Mouse (Mus musculus) heart, embryonic 11.5 days (tissue): ENCODE results near the gene Plxna4. TPM values are rescaled to one million over a fixed set of nuclear protein-coding genes. Genes with fewer than 3 reads are reported as not detected.
"Not testable (repeated sequence)": the region's sequence is repeated elsewhere in the genome, so short reads cannot be mapped to it uniquely, and the experiment has no call there.

Experiments used
- ATAC-seq: fragments of 200-750 bp; cut with Nextera tagmentation; replicated peaks from 2 replicates; pipeline ENCODE4 v1.8.0; 2017; ENCODE audit warnings: moderate library complexity; ENCODE audit not compliant: insufficient number of reproducible peaks, low FRiP score, low TSS enrichment
- H3K27ac ChIP-seq: fragments of 300-500 bp; sonication (generic); 2 replicates; pipeline ENCODE4 v1.5.1; 2014; ENCODE audit warnings: mild to moderate bottlenecking, low read depth, low read length
- H3K27me3 ChIP-seq: fragments of 300-500 bp; sonication (generic); 2 replicates; pipeline ENCODE4 v1.6.1; 2014; ENCODE audit warnings: mild to moderate bottlenecking, low read length, mixed read lengths; ENCODE audit not compliant: control insufficient read depth, insufficient read depth
- H3K36me3 ChIP-seq: fragments of 300-500 bp; sonication (generic); 2 replicates; pipeline ENCODE4 v1.6.1; 2014; ENCODE audit warnings: mild to moderate bottlenecking, low read length, moderate library complexity, mixed read lengths; ENCODE audit not compliant: control insufficient read depth, insufficient read depth
- H3K4me1 ChIP-seq: fragments of 300-500 bp; sonication (generic); 2 replicates; pipeline ENCODE4 v1.6.1; 2014; ENCODE audit warnings: low read length; ENCODE audit not compliant: control insufficient read depth, insufficient read depth
- H3K4me2 ChIP-seq: fragments of 300-500 bp; sonication (generic); 2 replicates; pipeline ENCODE4 v1.6.1; 2014; ENCODE audit warnings: mild to moderate bottlenecking, moderate library complexity
- H3K4me3 ChIP-seq: fragments of 300-500 bp; sonication (generic); 2 replicates; pipeline ENCODE4 v1.5.1; 2014; ENCODE audit warnings: low read depth, low read length
- H3K9ac ChIP-seq: fragments of 300-500 bp; sonication (generic); 2 replicates; pipeline ENCODE4 v1.6.1; 2014; ENCODE audit warnings: mild to moderate bottlenecking, low read depth, low read length, moderate library complexity
- H3K9me3 ChIP-seq: fragments of 300-500 bp; sonication (generic); replicated peaks from 2 replicates; pipeline ENCODE4 v1.6.1; 2016; ENCODE audit warnings: low read length; ENCODE audit not compliant: control insufficient read depth
- WGBS: fragments of 180-500 bp; shearing (Covaris S2); extraction: QIAGEN DNeasy Blood & Tissue Kit; methylation state at CpG from one replicate; pipeline ENCODE4 v1.1.7; 2014; ENCODE audit not compliant: insufficient replicate concordance; 5-methylcytosine and 5-hydroxymethylcytosine counted together
- polyA plus RNA-seq: library from polyadenylated mRNA; unstranded; fragments of >200 nt; fragmentation: Nextera tagmentation; extraction: Ambion mirVana; gene quantifications from 2 replicates; pipeline ENCODE4 v1.2.1, GENCODE M21; 2014

The Plxna4 gene
- polyA plus RNA-seq, 1 experiment from 2014 or later: 9.1 TPM

DNA sequence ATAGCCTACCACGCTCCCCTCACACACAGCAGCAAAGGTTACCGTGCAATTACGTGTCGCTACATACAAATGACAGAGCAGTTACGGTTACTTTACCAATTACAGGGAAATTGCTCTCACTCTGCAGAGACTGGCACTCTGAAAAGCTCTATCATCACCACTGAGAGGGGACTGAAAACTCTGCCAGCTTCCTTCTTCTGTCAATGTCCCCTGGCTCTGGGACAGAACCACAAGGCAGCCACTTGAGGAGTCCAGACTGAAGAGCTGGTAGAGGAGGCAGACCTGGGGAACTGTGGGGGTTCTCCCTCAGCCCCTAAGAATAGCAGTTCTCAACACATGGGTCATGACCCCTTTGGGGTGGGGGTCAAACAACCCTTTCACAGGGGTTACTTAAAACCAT is 83.0 kb downstream of the Plxna4 start:
- Histone ChIP-seq H3K4me2 (no peak overlapping the region), H3K4me3 (no peak overlapping the region), H3K27ac (no peak overlapping the region), H3K36me3 (no peaks in the 10 kb centered on the region), H3K9me3 (no peaks in the 10 kb centered on the region), H3K9ac (no peak overlapping the region), H3K4me1 (no peaks in the 10 kb centered on the region), H3K27me3 (no peaks in the 10 kb centered on the region)
- no peak for ATAC-seq
- WGBS: 88% methylated on average over 5 of the region's 5 CpGs

DNA sequence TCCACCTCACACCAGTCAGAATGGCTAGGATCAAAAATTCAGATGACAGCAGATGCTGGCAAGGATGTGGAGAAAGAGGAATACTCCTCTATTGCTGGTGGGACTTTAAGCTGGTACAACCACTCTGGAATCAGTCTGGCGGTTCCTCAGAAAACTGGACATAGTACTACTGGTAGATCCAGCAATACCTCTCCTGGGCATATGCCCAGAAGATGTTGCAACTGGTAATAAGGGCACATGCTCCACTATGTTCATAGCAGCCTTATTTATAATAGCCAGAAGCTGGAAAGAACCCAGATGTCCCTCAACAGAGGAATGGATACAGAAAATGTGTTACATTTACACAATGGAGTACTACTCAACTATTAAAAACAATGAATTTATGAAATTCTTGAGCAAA is 86.8 kb downstream of the Plxna4 start:
- not testable (repeated sequence) for H3K4me2 ChIP-seq, H3K27ac ChIP-seq, H3K9me3 ChIP-seq, ATAC-seq, H3K4me3 ChIP-seq, H3K36me3 ChIP-seq, H3K4me1 ChIP-seq, H3K27me3 ChIP-seq, H3K9ac ChIP-seq
- WGBS: 85% methylated on average over 1 of the region's 1 CpGs

DNA sequence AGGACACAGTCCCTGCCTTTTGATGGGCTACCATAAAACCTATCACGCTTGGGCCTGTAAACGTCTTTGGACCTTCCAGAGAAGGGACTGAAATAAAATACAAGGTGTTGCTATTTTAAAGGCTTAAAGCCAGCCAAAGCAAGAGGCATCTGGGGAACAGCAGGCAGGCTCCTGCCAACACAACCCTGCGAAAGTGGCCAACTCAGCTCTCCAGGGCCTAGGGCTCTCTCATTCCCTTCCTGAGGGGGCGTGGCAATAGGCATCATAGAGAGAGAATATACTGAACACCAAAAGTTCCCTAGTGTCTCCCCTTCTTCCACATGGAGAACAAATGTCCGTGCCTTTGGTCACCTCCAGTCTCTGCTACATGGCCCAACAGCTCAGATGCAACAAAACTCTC is 89.9 kb downstream of the Plxna4 start:
- no peaks in the 10 kb centered on the region for H3K9me3 ChIP-seq
- H3K4me2 ChIP-seq: no peak overlapping the region
- H3K4me3 ChIP-seq: no peak overlapping the region
- H3K27me3 ChIP-seq: no peaks in the 10 kb centered on the region
- WGBS: 80% methylated on average over 5 of the region's 5 CpGs
- no peak overlapping the region for H3K27ac ChIP-seq
- H3K36me3 ChIP-seq: no peaks in the 10 kb centered on the region
- peaks cover 17% of the 10 kb centered on the region for H3K4me1 ChIP-seq
- ATAC-seq: no peak
- no peak overlapping the region for H3K9ac ChIP-seq

DNA sequence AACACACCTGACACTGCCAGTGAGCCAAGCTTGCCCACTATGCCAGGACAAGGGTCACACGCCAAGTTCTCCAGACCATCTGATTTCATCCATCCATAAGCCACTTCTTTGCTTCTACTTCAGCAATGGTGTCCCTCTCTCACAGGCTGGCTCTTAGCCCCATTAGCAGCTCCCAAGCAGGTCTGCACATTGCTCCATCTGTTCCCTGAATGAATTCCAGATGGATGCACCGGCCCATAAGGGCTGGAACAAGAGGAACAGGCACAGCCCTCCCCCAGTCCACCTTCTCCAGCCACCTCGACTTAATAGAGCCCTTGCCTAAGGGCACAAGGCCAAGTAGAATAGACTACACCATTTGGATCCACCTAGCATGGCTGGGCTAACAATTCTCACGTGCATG is 91.9 kb downstream of the Plxna4 start:
- 72% methylated on average over 4 of the region's 4 CpGs for WGBS
- Histone ChIP-seq H3K27ac (no peak overlapping the region), H3K9ac (no peak overlapping the region), H3K4me3 (no peak overlapping the region), H3K4me1 (peaks cover 17% of the 10 kb centered on the region), H3K27me3 (no peaks in the 10 kb centered on the region), H3K36me3 (no peaks in the 10 kb centered on the region), H3K9me3 (no peaks in the 10 kb centered on the region), H3K4me2 (no peak overlapping the region)
- ATAC-seq: no peak

DNA sequence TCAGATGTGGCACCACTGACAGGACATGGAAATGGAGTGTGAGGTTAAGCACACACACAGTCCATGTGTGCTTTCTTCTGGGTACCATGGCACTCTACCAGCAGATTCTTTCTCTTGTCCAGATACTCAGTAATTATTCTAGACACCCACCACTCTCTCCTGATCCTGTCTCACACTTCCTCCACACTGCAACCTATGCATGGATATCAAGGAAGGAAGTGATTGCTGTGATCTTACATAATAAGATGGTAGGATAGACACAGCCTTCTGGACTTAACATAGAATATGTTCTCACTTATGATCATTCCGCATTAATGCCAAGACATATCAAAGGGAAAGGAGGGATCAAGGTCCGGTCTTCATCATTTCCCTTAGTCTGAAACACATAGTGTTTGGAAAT is 92.5 kb downstream of the Plxna4 start:
- Histone ChIP-seq H3K27ac (no peak overlapping the region), H3K27me3 (no peaks in the 10 kb centered on the region), H3K9ac (no peak overlapping the region), H3K4me2 (no peak overlapping the region), H3K9me3 (no peaks in the 10 kb centered on the region), H3K4me3 (no peak overlapping the region), H3K4me1 (peaks cover 17% of the 10 kb centered on the region), H3K36me3 (no peaks in the 10 kb centered on the region)
- no peak for ATAC-seq
- WGBS: 94% methylated on average over 2 of the region's 2 CpGs

- peak; percentile 71 for ATAC-seq
- Histone ChIP-seq H3K36me3 (no peaks in the 10 kb centered on the region), H3K4me2 (peak overlapping the region; percentile 38), H3K9ac (no peak overlapping the region), H3K9me3 (no peaks in the 10 kb centered on the region), H3K4me3 (no peak overlapping the region), H3K27me3 (no peaks in the 10 kb centered on the region), H3K27ac (peak overlapping the region; percentile 55), H3K4me1 (peaks cover 17% of the 10 kb centered on the region)
- WGBS: 9% methylated on average over 5 of the region's 5 CpGs
Observed at GRCm38 (mm10) chr6:32493557-32493956, 94.4 kb downstream of the Plxna4 start.

GRCm38 (mm10) chr6:32487121-32487520 is 100.9 kb downstream of the Plxna4 start:
- Histone ChIP-seq H3K4me1 (peaks cover 35% of the 10 kb centered on the region), H3K9ac (no peak overlapping the region), H3K4me2 (no peak overlapping the region), H3K4me3 (no peak overlapping the region), H3K27ac (no peak overlapping the region), H3K27me3 (no peaks in the 10 kb centered on the region), H3K9me3 (no peaks in the 10 kb centered on the region), H3K36me3 (no peaks in the 10 kb centered on the region)
- no peak for ATAC-seq
- 66% methylated on average over 3 of the region's 3 CpGs for WGBS

DNA sequence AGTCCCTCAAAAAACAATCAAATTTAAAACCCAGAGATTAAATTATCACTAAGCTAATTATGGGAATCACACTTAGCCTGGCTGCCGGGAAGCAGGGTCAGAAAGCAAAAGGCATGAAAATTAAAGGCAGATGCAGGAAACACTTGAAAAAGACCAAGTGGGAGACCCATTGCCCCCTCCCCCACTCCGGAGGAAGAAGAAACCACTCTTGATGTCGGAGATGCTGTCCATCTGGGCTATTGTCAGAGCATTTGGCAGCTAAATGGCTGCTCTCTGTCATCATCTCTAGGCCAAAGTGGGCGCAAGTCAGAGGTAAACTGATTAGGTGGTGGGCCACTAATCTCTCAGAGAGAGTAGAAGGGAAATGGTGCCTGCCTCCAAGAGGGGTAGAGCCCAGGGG is 105.5 kb downstream of the Plxna4 start:
- H3K27ac ChIP-seq: no peak overlapping the region
- H3K9me3 ChIP-seq: no peaks in the 10 kb centered on the region
- no peaks in the 10 kb centered on the region for H3K36me3 ChIP-seq
- no peak overlapping the region for H3K4me3 ChIP-seq
- 30% methylated on average over 4 of the region's 4 CpGs for WGBS
- ATAC-seq: no peak
- no peaks in the 10 kb centered on the region for H3K27me3 ChIP-seq
- no peak overlapping the region for H3K4me2 ChIP-seq
- H3K9ac ChIP-seq: no peak overlapping the region
- H3K4me1 ChIP-seq: peaks cover 77% of the 10 kb centered on the region

DNA sequence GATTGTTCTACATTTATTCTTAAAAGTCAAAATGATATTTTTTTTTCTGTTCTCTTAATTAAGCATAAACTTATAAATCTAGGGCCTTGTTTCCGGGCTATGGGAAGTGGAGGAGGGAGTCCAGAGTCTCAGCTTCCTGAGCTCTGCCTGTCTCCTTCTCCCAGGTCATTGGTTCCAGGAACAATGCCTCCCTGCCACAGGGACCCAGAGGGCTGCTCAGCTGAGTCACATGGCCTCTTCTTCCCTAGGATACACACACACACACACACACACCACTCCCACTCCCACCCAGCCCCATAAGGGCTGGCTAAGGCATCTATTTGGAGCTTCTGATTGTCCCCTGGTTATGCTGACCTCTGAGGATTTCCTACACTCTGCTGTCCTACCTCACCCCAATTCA is 107.3 kb downstream of the Plxna4 start:
- peaks cover 87% of the 10 kb centered on the region for H3K4me1 ChIP-seq
- H3K27me3 ChIP-seq: no peaks in the 10 kb centered on the region
- peak overlapping the region; percentile 90 for H3K27ac ChIP-seq
- H3K9ac ChIP-seq: peak overlapping the region; percentile 46; the same call in 1 of the 2 replicates
- no peaks in the 10 kb centered on the region for H3K36me3 ChIP-seq
- H3K9me3 ChIP-seq: no peaks in the 10 kb centered on the region
- no peak overlapping the region for H3K4me2 ChIP-seq
- no peak for ATAC-seq
- H3K4me3 ChIP-seq: no peak overlapping the region
- WGBS: 47% methylated on average over 1 of the region's 1 CpGs
